Mouse (Mus musculus) gastrocnemius, postnatal 10 days (tissue): ENCODE results near the gene Rasl12. TPM values are rescaled to one million over a fixed set of nuclear protein-coding genes. Genes with fewer than 3 reads are reported as not detected.

Experiments used
- DNase-seq: peaks from one replicate; pipeline ENCODE4 v3.0.0; 2021; ENCODE audit warnings: mixed read lengths
- total RNA-seq, 2 experiments: library from RNA; stranded (reverse); gene quantifications; 2 replicates each; pipeline ENCODE4 v1.2.3; 2021

Rasl12 gene
- total RNA-seq, 2 experiments from 2014 or later: 7.2 to 11.5 TPM

DNA sequence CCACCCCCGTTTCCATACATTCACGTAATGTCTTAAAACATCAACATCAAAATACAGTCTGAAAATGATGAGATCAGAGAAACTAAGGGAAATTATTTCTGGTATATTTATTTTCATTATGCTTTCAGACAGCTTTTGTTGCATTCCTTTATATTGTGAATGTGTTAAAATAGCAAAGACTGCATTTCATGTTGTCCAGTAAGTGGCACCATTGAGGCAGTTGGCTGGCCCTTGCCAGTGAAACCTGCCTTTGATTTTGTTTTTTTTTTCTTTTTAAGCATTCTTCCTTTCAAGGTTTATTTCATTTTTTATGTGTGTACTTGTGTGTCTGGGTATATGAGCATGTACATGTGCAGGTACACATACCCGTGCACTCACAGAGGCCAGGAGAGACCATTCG, 46.4 kb downstream of the Rasl12 start:
- DNase-seq: no peak

DNA sequence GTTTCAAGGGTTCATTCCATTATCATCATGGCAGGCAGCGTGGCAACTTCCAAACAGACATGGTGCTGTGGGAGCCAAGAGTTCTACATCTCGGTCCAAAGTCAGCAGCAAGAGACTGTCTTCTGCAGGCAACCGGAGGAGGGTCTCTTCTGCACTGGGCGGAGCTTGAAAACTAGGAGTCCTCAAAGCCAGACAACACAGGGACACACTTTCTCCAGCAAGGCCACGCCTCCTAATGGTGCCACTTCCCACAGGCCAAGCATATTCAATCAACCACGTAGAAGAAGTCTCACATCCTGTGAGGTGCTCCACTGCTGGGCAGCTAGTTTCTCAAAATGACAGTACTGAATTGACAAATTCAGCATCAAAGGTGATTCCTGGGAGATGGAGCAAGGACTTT, 49.6 kb downstream of the Rasl12 start:
- DNase-seq: no peak

DNA sequence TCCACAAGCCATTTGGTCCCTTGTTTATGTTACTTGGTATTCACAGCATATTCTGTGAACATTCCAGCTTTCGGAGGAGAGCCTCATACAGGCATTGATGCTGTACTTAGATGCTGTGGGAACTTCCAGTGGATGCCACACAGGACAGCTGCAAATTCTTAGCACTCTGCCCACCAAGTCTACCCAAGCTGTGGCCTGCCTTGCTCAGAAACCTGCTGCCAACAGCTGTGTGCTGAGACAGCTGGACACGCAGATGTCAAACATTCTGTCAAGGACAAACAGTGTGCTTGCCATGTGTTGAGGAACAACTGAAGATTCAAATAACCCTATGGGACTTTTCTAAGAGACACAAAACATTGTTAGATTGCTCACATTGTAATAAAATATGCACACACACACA, 60.7 kb downstream of the Rasl12 start:
- no peak for DNase-seq

DNA sequence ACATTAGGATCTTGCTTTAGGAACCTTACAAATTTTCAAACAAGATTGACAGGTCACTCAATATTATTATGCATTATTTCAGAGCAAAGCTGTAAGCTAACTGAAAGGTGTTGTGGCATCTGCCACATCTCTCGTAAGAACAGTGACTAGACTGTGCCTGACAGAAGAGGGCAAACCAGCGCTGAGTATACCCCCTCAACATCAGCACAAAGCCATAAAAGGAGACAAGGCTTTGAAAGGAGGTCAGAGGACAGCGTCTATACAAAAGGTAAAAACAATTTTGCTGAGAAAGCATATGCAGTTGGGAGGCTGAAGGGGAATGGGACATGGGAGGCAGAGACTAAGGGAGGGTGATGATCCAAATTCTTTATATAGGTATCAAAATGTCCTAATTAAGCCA, 61.9 kb downstream of the Rasl12 start:
- no peak for DNase-seq

DNA sequence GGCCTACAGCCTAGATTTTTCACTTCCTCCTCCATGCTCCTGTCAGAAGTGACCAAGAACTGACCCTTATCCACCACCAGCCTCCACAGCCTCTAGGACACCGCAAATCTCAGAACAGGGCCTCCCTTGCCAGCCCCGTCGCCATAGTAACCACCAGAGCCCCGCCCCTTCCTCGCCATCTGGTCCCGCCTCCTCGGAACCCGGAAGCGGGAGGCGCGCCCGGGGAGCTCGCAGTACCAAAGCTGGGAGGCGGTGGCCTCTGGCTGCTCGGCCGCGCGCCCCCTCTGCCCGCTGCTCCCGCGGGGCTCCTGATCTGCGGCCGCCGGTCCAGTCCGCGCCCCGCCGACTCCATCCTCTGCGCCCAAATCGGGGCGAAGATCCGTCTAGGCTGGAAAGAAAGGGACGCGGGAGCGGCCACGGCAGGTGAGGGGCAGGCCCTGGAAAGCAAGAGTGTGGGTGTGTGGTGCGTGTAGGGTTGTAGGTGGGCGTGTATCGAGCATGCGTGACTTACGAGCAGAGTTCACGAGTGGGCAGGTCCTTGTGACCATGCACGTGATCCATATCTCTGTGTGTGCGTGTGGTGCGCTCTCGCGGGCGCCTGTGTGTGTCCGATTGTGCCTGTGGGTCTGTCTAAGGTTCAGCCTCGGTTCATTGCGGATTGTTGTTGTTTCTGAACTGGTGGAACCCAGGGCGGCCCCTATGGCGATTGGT, 62.6 kb downstream of the Rasl12 start, which contains the start of gene Spg21:
TSS of gene Spg21 (plus strand) at position 216 of the 711 bp plus-strand sequence.
- DNase-seq: peak; percentile 97

DNA sequence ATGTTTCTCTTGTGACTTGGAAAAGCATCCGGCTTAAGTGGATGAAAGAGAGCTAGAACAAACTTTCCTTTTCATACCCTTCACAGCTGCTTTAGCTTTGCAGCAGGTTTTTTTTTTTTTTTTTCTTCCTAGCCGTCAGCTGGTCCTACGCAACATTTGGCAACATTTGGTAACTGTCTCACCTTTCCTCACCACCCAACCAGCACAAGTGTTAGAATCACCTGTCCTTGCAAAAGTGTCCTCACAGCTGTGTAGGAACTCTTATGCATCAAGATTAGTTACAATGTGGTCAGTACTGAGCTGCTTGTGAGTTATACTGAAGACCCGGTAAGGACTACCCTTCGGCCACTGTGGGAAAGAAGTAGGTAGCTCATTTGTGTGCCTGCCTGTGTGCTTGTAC, 64.2 kb downstream of the Rasl12 start:
- no peak for DNase-seq

DNA sequence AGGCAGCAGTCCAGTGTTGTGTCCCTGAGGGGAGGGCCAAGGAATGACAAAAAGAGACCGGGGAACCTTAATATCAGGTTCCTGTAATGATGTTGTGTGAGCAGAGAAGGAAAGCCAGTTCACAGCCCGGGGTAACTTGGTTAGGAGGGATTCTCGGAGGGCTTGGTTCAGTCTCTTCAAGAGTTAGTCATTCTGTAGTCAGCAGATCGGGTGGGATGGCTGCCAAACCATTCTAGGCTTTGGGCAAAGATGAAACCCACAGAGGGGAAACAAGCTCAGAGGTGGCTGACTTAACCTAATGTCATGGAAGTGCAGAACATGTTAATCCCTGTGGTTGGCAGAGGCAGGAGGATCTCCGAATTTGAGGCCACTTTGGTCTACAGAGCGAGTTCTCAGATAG, 65.9 kb downstream of the Rasl12 start:
- peak; percentile 29 for DNase-seq

Other genes starting within 250 kb of the Rasl12 start
- 1 to 10 TPM; 6.6 to 8.1 TPM for gene Parp16, start 203.2 kb upstream of the Rasl12 start, total RNA-seq
- gene Cilp, start 133.3 kb upstream of the Rasl12 start, total RNA-seq: 100 to 1,000 TPM; 101 to 103 TPM
- gene Clpx, start 104.2 kb upstream of the Rasl12 start, total RNA-seq: 10 to 100 TPM; 61.8 to 64.5 TPM
- 10 to 100 TPM; 11.2 to 13.9 TPM for gene Pdcd7, start 52.4 kb upstream of the Rasl12 start, total RNA-seq
- 1 to 10 TPM in 1 of 2 experiments, under 1 TPM in 1; 0.52 to 1.1 TPM for gene Ubap1l, start 37.5 kb upstream of the Rasl12 start, total RNA-seq
- gene Kbtbd13, start 6.9 kb upstream of the Rasl12 start, total RNA-seq: 10 to 100 TPM in 1 of 2 experiments, 1 to 10 TPM in 1; 8.9 to 10.7 TPM
- gene Slc51b, start 24.4 kb downstream of the Rasl12 start, total RNA-seq: not detected
- 1 to 10 TPM; 6.6 to 7.1 TPM for gene Mtfmt, start 37.3 kb downstream of the Rasl12 start, total RNA-seq
- gene Spg21, start 62.4 kb downstream of the Rasl12 start, total RNA-seq: 10 to 100 TPM; 48.1 to 59.8 TPM
- not detected for gene Ankdd1a, start 121.7 kb downstream of the Rasl12 start, total RNA-seq
- gene Plekho2, start 181.5 kb downstream of the Rasl12 start, total RNA-seq: 10 to 100 TPM; 11.4 to 17.3 TPM
- gene Pif1, start 188.7 kb downstream of the Rasl12 start, total RNA-seq: 1 to 10 TPM in 1 of 2 experiments, under 1 TPM in 1; 0.92 to 1.4 TPM
- gene Rbpms2, start 231.1 kb downstream of the Rasl12 start, total RNA-seq: 1 to 10 TPM; 2.4 to 4.0 TPM